Mouse (Mus musculus): ENCODE results near the gene Olfr555.
"Not testable (repeated sequence)": the region's sequence is repeated elsewhere in the genome, so short reads cannot be mapped to it uniquely, and the experiment has no call there.

Olfr555 gene

GRCm38 (mm10) chr7:102658523-102658922 lies at the start of gene Olfr555:
TSS of gene Olfr555 (plus strand) at chr7:102658823.
- DNase-seq (ENCODE audit: low spot score in 2 of 2): no peak

- no peak for DNase-seq (ENCODE audit: low spot score in 2 of 2)
These were observed 40.5 kb upstream of the Olfr555 start, which contains the start of gene Olfr553 for GRCm38 (mm10) chr7:102618118-102618517. TSS of gene Olfr553 (minus strand) at chr7:102618218.

GRCm38 (mm10) chr7:102619608-102620007 lies 39.0 kb upstream of the Olfr555 start:
- no peak for DNase-seq (ENCODE audit: low spot score in 2 of 2)

GRCm38 (mm10) chr7:102620368-102620767 lies 38.3 kb upstream of the Olfr555 start:
- not testable (repeated sequence) for DNase-seq (ENCODE audit: low spot score in 2 of 2)

GRCm38 (mm10) chr7:102636665-102637064 lies 22.0 kb upstream of the Olfr555 start:
- DNase-seq (ENCODE audit: low spot score in 2 of 2): no peak

GRCm38 (mm10) chr7:102638132-102638531 lies 20.5 kb upstream of the Olfr555 start, which contains the start of gene Olfr554:
TSS of gene Olfr554 (plus strand) at chr7:102638432.
- no peak for DNase-seq (ENCODE audit: low spot score in 2 of 2)

GRCm38 (mm10) chr7:102644945-102645344 lies 13.7 kb upstream of the Olfr555 start:
- not testable (repeated sequence) for DNase-seq (ENCODE audit: low spot score in 2 of 2)

- no peak for DNase-seq (ENCODE audit: low spot score in 2 of 2)
These were observed 6.0 kb downstream of the Olfr555 start, which contains the start of gene Olfr556 for GRCm38 (mm10) chr7:102664599-102664998. TSS of gene Olfr556 (plus strand) at chr7:102664899.

- DNase-seq (ENCODE audit: low spot score in 2 of 2): no peak
These were observed 6.8 kb downstream of the Olfr555 start for GRCm38 (mm10) chr7:102665378-102665777.

- DNase-seq (ENCODE audit: low spot score in 2 of 2): no peak
These were observed 17.6 kb downstream of the Olfr555 start for GRCm38 (mm10) chr7:102676225-102676624.

- DNase-seq (ENCODE audit: low spot score in 2 of 2): no peak
These were observed 23.3 kb downstream of the Olfr555 start for GRCm38 (mm10) chr7:102681916-102682315.

GRCm38 (mm10) chr7:102686944-102687501 lies 28.4 kb downstream of the Olfr555 start, which contains the start of gene Trim68:
TSS of gene Trim68 (minus strand) at chr7:102687327.
- peak; percentile 91 to 94 for DNase-seq (ENCODE audit: low spot score in 2 of 2)

- DNase-seq (ENCODE audit: low spot score in 2 of 2): no peak
These were observed 36.9 kb downstream of the Olfr555 start, which contains the start of gene Olfr557 for GRCm38 (mm10) chr7:102695358-102696125. TSS of gene Olfr557 (plus strand) at chr7:102695910.

- no peak for DNase-seq (ENCODE audit: low spot score in 2 of 2)
These were observed 39.8 kb downstream of the Olfr555 start for GRCm38 (mm10) chr7:102698461-102698860.

- no peak for DNase-seq (ENCODE audit: low spot score in 2 of 2)
These were observed 43.3 kb downstream of the Olfr555 start, which contains the start of gene Olfr558 for GRCm38 (mm10) chr7:102701915-102702314. TSS of gene Olfr558 (plus strand) at chr7:102702215.
